In genomic region chr16:55612001-55612400, GRCm38 (mm10) we compare ENCODE assay signal across 27 mouse cellular contexts.
DNase-seq lines count a peak whose midpoint lies in the region; TF ChIP-seq lines count a peak whose summit lies in the region.
"Had no signal": no experiment of that assay in that cellular context is flagged by ENCODE, and none has a peak within 500 bp of the region (broad histone marks: within the 10 kb centered on the region; RNA-seq: fewer than 3 reads in every experiment).

No protein-coding gene starts in this region.

- no peak for TF ChIP-seq CTCF in small intestine, adult 2 months (IDR thresholded peaks at IDR 0.05; ENCODE audit: extremely low read depth, insufficient read length, insufficient replicate concordance, low read depth, low read length)

- peaks cover 9% of the 10 kb centered on the region; the same call in 1 of the 2 replicates for H3K4me1 ChIP-seq in small intestine, adult 2 months (ENCODE audit: control insufficient read depth, insufficient read depth, insufficient read length, low read length)
- no peaks in the 10 kb centered on the region for H3K4me1 ChIP-seq in limb, embryonic 10.5 days
- H3K4me1 ChIP-seq: embryonic facial prominence, embryonic 12.5 days; embryonic facial prominence, embryonic 15.5 days; forebrain, embryonic 12.5 days; forebrain, embryonic 15.5 days; heart, embryonic 15.5 days; hindbrain, embryonic 13.5 days; intestine, embryonic 15.5 days had no signal

- TF ChIP-seq POLR2A in small intestine, adult 2 months (IDR thresholded peaks at IDR 0.05; ENCODE audit: low read depth, low read length): no peak

- H3K4me3 ChIP-seq in small intestine, adult 2 months (ENCODE audit: low read depth, low read length): no peak overlapping the region
- no peak overlapping the region for H3K4me3 ChIP-seq in limb, embryonic 10.5 days
- H3K4me3 ChIP-seq: embryonic facial prominence, embryonic 12.5 days; embryonic facial prominence, embryonic 15.5 days; erythroblast, embryonic 14.5 days; forebrain, embryonic 12.5 days; forebrain, embryonic 15.5 days; heart, embryonic 12.5 days; heart, embryonic 15.5 days; hindbrain, embryonic 13.5 days; intestine, embryonic 15.5 days had no signal

- WGBS in small intestine, adult 2 months: 59% methylated on average over 5 of the region's 5 CpGs
- 91% methylated on average over 5 of the region's 5 CpGs for WGBS in limb, embryonic 10.5 days

- no peaks in the 10 kb centered on the region for H3K36me3 ChIP-seq in small intestine, adult 2 months (ENCODE audit: control insufficient read depth, insufficient read depth, low read length)
- no peaks in the 10 kb centered on the region for H3K36me3 ChIP-seq in limb, embryonic 10.5 days
- H3K36me3 ChIP-seq: embryonic facial prominence, embryonic 12.5 days; embryonic facial prominence, embryonic 15.5 days; forebrain, embryonic 12.5 days; forebrain, embryonic 15.5 days; G1E; heart, embryonic 12.5 days; heart, embryonic 15.5 days; hindbrain, embryonic 13.5 days; intestine, embryonic 15.5 days had no signal

- intact Hi-C loops in heart, postnatal 10 days (cut with DNase I): loop anchor here (10.0 kb wide), 1 partner anchor 223 kb away; the partner anchor contains the start of gene Nfkbiz
- intact Hi-C loops in heart, postnatal 25 days (cut with DNase I): no loop called here

- no peaks in the 10 kb centered on the region for H3K27me3 ChIP-seq in small intestine, adult 2 months (ENCODE audit: control insufficient read depth, insufficient read depth, low read length)
- no peaks in the 10 kb centered on the region for H3K27me3 ChIP-seq in limb, embryonic 10.5 days (ENCODE audit: low read depth, poor library complexity, severe bottlenecking)
- H3K27me3 ChIP-seq: CH12.LX; embryonic facial prominence, embryonic 12.5 days; embryonic facial prominence, embryonic 15.5 days; forebrain, embryonic 12.5 days; forebrain, embryonic 15.5 days; heart, embryonic 12.5 days; heart, embryonic 15.5 days; hindbrain, embryonic 13.5 days; intestine, embryonic 15.5 days; Patski had no signal

- H3K9me3 ChIP-seq in limb, embryonic 10.5 days (replicated peaks): no peaks in the 10 kb centered on the region
- H3K9me3 ChIP-seq: embryonic facial prominence, embryonic 12.5 days; embryonic facial prominence, embryonic 15.5 days; forebrain, embryonic 12.5 days; forebrain, embryonic 15.5 days; G1E; heart, embryonic 15.5 days; intestine, embryonic 15.5 days had no signal

- peak overlapping the region; percentile 75 for H3K27ac ChIP-seq in small intestine, adult 2 months (ENCODE audit: insufficient read depth, low read depth, low read length)
- no peak overlapping the region for H3K27ac ChIP-seq in limb, embryonic 10.5 days
- H3K27ac ChIP-seq: embryonic facial prominence, embryonic 12.5 days; embryonic facial prominence, embryonic 15.5 days; forebrain, embryonic 12.5 days; forebrain, embryonic 15.5 days; heart, embryonic 15.5 days; hindbrain, embryonic 13.5 days; intestine, embryonic 15.5 days had no signal

- DNase-seq in adrenal gland, adult (ENCODE audit: inconsistent age in 2 of 2, low spot score in 1 of 2): peak; percentile 52 to 83
- no peak for DNase-seq in adrenal gland, postnatal 10 days
- DNase-seq in heart, postnatal 10 days: peak; percentile 12 to 38
- no peak for DNase-seq in heart, postnatal 25 days (ENCODE audit: low spot score)
- DNase-seq in limb, embryonic 10.5 days (ENCODE audit: low spot score): no peak
- DNase-seq in urinary bladder, postnatal 14 days (ENCODE audit: low spot score): no peak
- DNase-seq: B cell, adult 2 months; cerebellum, adult 11-12 months; cerebellum, adult 8-10 months; cerebellum, postnatal 14 days; gastrocnemius, postnatal 25 days; heart, adult 18-20 months; heart, postnatal 14 days; kidney, adult 11 months had no signal

Comparison
In these comparisons a context has a peak if more than half of its experiments do, and no peak if none do; other contexts are left out.
1. DNase-seq: peak in adrenal gland, adult (2 of 2) and heart, postnatal 10 days (2 of 2); none in adrenal gland, postnatal 10 days (single experiment), heart, postnatal 25 days (single experiment), limb, embryonic 10.5 days (single experiment) and urinary bladder, postnatal 14 days (single experiment).